Mouse (Mus musculus) G1E (cell line): ENCODE data around the gene Acsl1.

ENCODE experiments used
- CTCF ChIP-seq: IDR thresholded peaks from 2 replicates; pipeline ENCODE4 v1.5.1; 2012; ENCODE audit warnings: low read depth, low read length, inconsistent platforms, mixed read lengths
- GATA1 ChIP-seq: IDR thresholded peaks from 2 replicates; pipeline ENCODE4 v1.6.1; 2012; ENCODE audit warnings: borderline replicate concordance, low read length, inconsistent platforms, mixed read lengths
- TAL1 ChIP-seq: conservative IDR thresholded peaks from 2 replicates; pipeline ENCODE4 v1.6.1; 2012; ENCODE audit warnings: low read depth, low read length, inconsistent platforms, mixed read lengths

GRCm38 (mm10) chr8:46509474-46509873 is 38.6 kb downstream of the Acsl1 start:
- TF ChIP-seq CTCF (no peak), GATA1 (no peak), TAL1 (no peak)
